Mouse (Mus musculus): Measurements from ENCODE around the gene Gm9732. TPM values are rescaled to one million over a fixed set of nuclear protein-coding genes. Genes with fewer than 3 reads are reported as not detected.
"Not testable (repeated sequence)": the region's sequence is repeated elsewhere in the genome, so short reads cannot be mapped to it uniquely, and the experiment has no call there.

Gm9732 gene
- polyA plus RNA-seq, 1 experiment from 2014 or later, result not detected

GRCm38 (mm10) chr14:43328603-43329002 lies 53.8 kb downstream of the Gm9732 start:
- not testable (repeated sequence) for H3K4me1 ChIP-seq (replicated peaks; ENCODE audit: control insufficient read depth, insufficient read depth, low read length); H3K27ac ChIP-seq (ENCODE audit: low read depth, low read length); ATAC-seq (replicated peaks; ENCODE audit: low FRiP score); H3K9me3 ChIP-seq (ENCODE audit: control insufficient read depth, low read length); H3K9ac ChIP-seq (ENCODE audit: low read depth, low read length); H3K27me3 ChIP-seq (replicated peaks; ENCODE audit: control insufficient read depth, insufficient read depth, low read length); H3K4me3 ChIP-seq (ENCODE audit: low read depth, low read length); H3K4me2 ChIP-seq; DNase-seq (ENCODE audit: low spot score); H3K36me3 ChIP-seq (ENCODE audit: control insufficient read depth, insufficient read depth, low read length)
- 59% methylated on average over 1 of the region's 2 CpGs for WGBS

- H3K4me1 ChIP-seq (replicated peaks; ENCODE audit: control insufficient read depth, insufficient read depth, low read length); H3K27ac ChIP-seq (ENCODE audit: low read depth, low read length); H3K9me3 ChIP-seq (ENCODE audit: control insufficient read depth, low read length); H3K4me3 ChIP-seq (ENCODE audit: low read depth, low read length); ATAC-seq (replicated peaks; ENCODE audit: low FRiP score); H3K36me3 ChIP-seq (ENCODE audit: control insufficient read depth, insufficient read depth, low read length); DNase-seq (ENCODE audit: low spot score); H3K27me3 ChIP-seq (replicated peaks; ENCODE audit: control insufficient read depth, insufficient read depth, low read length); H3K4me2 ChIP-seq; H3K9ac ChIP-seq (ENCODE audit: low read depth, low read length): not testable (repeated sequence)
- 90% methylated on average over 9 of the region's 11 CpGs for whole genome bisulfite sequencing
Measured at GRCm38 (mm10) chr14:43331362-43331880, 56.6 kb downstream of the Gm9732 start.

- not testable (repeated sequence) for H3K27ac ChIP-seq (ENCODE audit: low read depth, low read length); H3K4me1 ChIP-seq (replicated peaks; ENCODE audit: control insufficient read depth, insufficient read depth, low read length); H3K27me3 ChIP-seq (replicated peaks; ENCODE audit: control insufficient read depth, insufficient read depth, low read length); H3K4me3 ChIP-seq (ENCODE audit: low read depth, low read length); ATAC-seq (replicated peaks; ENCODE audit: low FRiP score); DNase-seq (ENCODE audit: low spot score); H3K9ac ChIP-seq (ENCODE audit: low read depth, low read length); H3K4me2 ChIP-seq; H3K36me3 ChIP-seq (ENCODE audit: control insufficient read depth, insufficient read depth, low read length); H3K9me3 ChIP-seq (ENCODE audit: control insufficient read depth, low read length)
- WGBS, result 41% methylated on average over 1 of the region's 1 CpGs
Measured at GRCm38 (mm10) chr14:43337646-43338045, 62.8 kb downstream of the Gm9732 start.

- H3K4me1 ChIP-seq (replicated peaks; ENCODE audit: control insufficient read depth, insufficient read depth, low read length); H3K9me3 ChIP-seq (ENCODE audit: control insufficient read depth, low read length); H3K4me3 ChIP-seq (ENCODE audit: low read depth, low read length); ATAC-seq (replicated peaks; ENCODE audit: low FRiP score); H3K36me3 ChIP-seq (ENCODE audit: control insufficient read depth, insufficient read depth, low read length); H3K9ac ChIP-seq (ENCODE audit: low read depth, low read length); DNase-seq (ENCODE audit: low spot score); H3K27ac ChIP-seq (ENCODE audit: low read depth, low read length); H3K27me3 ChIP-seq (replicated peaks; ENCODE audit: control insufficient read depth, insufficient read depth, low read length); H3K4me2 ChIP-seq: not testable (repeated sequence)
Measured at GRCm38 (mm10) chr14:43347711-43348110, 72.9 kb downstream of the Gm9732 start, which contains the start of gene 1700001F09Rik. TSS of gene 1700001F09Rik (minus strand) at chr14:43347811.

GRCm38 (mm10) chr14:43352944-43353343 lies 78.1 kb downstream of the Gm9732 start:
- not testable (repeated sequence) for H3K4me2 ChIP-seq; H3K4me1 ChIP-seq (replicated peaks; ENCODE audit: control insufficient read depth, insufficient read depth, low read length); DNase-seq (ENCODE audit: low spot score); H3K4me3 ChIP-seq (ENCODE audit: low read depth, low read length); ATAC-seq (replicated peaks; ENCODE audit: low FRiP score); H3K27ac ChIP-seq (ENCODE audit: low read depth, low read length); H3K9ac ChIP-seq (ENCODE audit: low read depth, low read length); H3K9me3 ChIP-seq (ENCODE audit: control insufficient read depth, low read length); H3K27me3 ChIP-seq (replicated peaks; ENCODE audit: control insufficient read depth, insufficient read depth, low read length); H3K36me3 ChIP-seq (ENCODE audit: control insufficient read depth, insufficient read depth, low read length)
- 80% methylated on average over 2 of the region's 2 CpGs for WGBS

Other genes starting within 250 kb of the Gm9732 start
- not detected in 2 replicates for gene Gm8094, start 198.4 kb upstream of the Gm9732 start, polyA plus RNA-seq (2014; fragmentation: Nextera tagmentation; extraction: Ambion mirVana)
- gene Gm8104, start 174.4 kb upstream of the Gm9732 start, polyA plus RNA-seq (2014; fragmentation: Nextera tagmentation; extraction: Ambion mirVana), result not detected in 2 replicates
- gene Gm7233, start 95.2 kb upstream of the Gm9732 start, polyA plus RNA-seq (2014; fragmentation: Nextera tagmentation; extraction: Ambion mirVana), result not detected in 2 replicates
- gene Gm8122, start 39.7 kb upstream of the Gm9732 start, polyA plus RNA-seq (2014; fragmentation: Nextera tagmentation; extraction: Ambion mirVana), result not detected in 2 replicates
- gene Gm8126, start 16.4 kb upstream of the Gm9732 start, polyA plus RNA-seq (2014; fragmentation: Nextera tagmentation; extraction: Ambion mirVana), result not detected in 2 replicates
- gene Gm8127, start 18.8 kb downstream of the Gm9732 start, polyA plus RNA-seq (2014; fragmentation: Nextera tagmentation; extraction: Ambion mirVana), result not detected in 2 replicates
- not detected in 2 replicates for gene 1700001F09Rik, start 72.8 kb downstream of the Gm9732 start, polyA plus RNA-seq (2014; fragmentation: Nextera tagmentation; extraction: Ambion mirVana)
- not detected in 2 replicates for gene Gm8138, start 141.3 kb downstream of the Gm9732 start, polyA plus RNA-seq (2014; fragmentation: Nextera tagmentation; extraction: Ambion mirVana)

Measured in liver, embryonic 11.5 days (tissue).